Mouse (Mus musculus) bone marrow macrophage, adult 2 months (primary cell): ENCODE results near the gene Slc23a2. TPM values are rescaled to one million over a fixed set of nuclear protein-coding genes. Genes with fewer than 3 reads are reported as not detected.
A peak's percentile ranks its signal among the peaks of the same experiment; 100 is the strongest.

ENCODE experiments used
- H3K27ac ChIP-seq: 2 replicates; pipeline ENCODE4 v1.5.1; 2012; ENCODE audit warnings: low read depth, low read length; ENCODE audit not compliant: insufficient read depth
- H3K4me1 ChIP-seq: 2 replicates; pipeline ENCODE4 v1.6.1; 2012; ENCODE audit warnings: low read length; ENCODE audit not compliant: control insufficient read depth, insufficient read depth
- H3K4me3 ChIP-seq: 2 replicates; pipeline ENCODE4 v1.5.1; 2012; ENCODE audit warnings: mild to moderate bottlenecking, low read length, moderate library complexity; ENCODE audit not compliant: insufficient read depth
- CTCF ChIP-seq: IDR thresholded peaks from 2 replicates; pipeline ENCODE4 v1.5.1; 2012; ENCODE audit warnings: low read depth, mild to moderate bottlenecking, low read length, moderate library complexity
- POLR2A ChIP-seq: IDR thresholded peaks from 2 replicates; pipeline ENCODE4 v1.6.1; 2012; ENCODE audit warnings: mild to moderate bottlenecking, low read depth, low read length, borderline replicate concordance
- polyA plus RNA-seq: library from polyadenylated mRNA; stranded (reverse); fragments of >200 nt; gene quantifications from 2 replicates; pipeline ENCODE4 v1.2.4, GENCODE M21; 2012; ENCODE audit not compliant: missing spikeins, insufficient read depth, insufficient read length

The Slc23a2 gene
- polyA plus RNA-seq, 1 experiment, result 53.5 TPM

- H3K4me1 ChIP-seq, result peaks cover 50% of the 10 kb centered on the region
- TF ChIP-seq POLR2A (no peak), CTCF (no peak)
- H3K27ac ChIP-seq, result no peak overlapping the region
- H3K4me3 ChIP-seq, result no peak overlapping the region
These were observed 26.3 kb downstream of the Slc23a2 start for GRCm38 (mm10) chr2:132118646-132119045.

- Histone ChIP-seq H3K4me1 (peaks cover 55% of the 10 kb centered on the region), H3K4me3 (no peak overlapping the region), H3K27ac (no peak overlapping the region)
- TF ChIP-seq CTCF (no peak), POLR2A (no peak)
These were observed 29.0 kb downstream of the Slc23a2 start for GRCm38 (mm10) chr2:132115936-132116335.

DNA sequence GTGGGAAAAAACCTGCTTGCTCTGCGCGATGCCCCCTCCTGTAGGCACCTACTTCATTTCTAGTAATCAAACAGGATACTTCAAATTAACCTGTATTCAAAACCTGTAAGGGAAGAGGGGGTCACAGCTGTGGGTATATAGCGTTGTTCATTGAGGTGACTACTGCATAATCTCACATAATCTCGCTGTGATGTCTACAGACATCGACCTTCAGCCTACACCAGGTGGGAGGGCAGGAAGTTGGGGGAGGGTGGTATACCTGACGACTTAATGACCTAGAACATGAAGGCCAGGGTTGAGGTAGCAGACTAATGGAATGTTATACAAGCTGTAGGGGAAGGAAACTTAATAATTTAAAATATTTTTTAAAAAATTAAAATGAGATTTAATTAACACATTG lies 29.6 kb downstream of the Slc23a2 start:
- Histone ChIP-seq H3K4me3 (peak overlapping the region; percentile 23), H3K4me1 (peaks cover 51% of the 10 kb centered on the region), H3K27ac (peak overlapping the region; percentile 90)
- TF ChIP-seq POLR2A (no peak), CTCF (no peak)

- peak overlapping the region; percentile 44 for H3K4me3 ChIP-seq
- peak overlapping the region; percentile 90 for H3K27ac ChIP-seq
- H3K4me1 ChIP-seq, result peaks cover 54% of the 10 kb centered on the region
- peak; percentile 45 for TF ChIP-seq CTCF
- TF ChIP-seq POLR2A, result no peak
These were observed 30.7 kb downstream of the Slc23a2 start for GRCm38 (mm10) chr2:132113962-132114759.

DNA sequence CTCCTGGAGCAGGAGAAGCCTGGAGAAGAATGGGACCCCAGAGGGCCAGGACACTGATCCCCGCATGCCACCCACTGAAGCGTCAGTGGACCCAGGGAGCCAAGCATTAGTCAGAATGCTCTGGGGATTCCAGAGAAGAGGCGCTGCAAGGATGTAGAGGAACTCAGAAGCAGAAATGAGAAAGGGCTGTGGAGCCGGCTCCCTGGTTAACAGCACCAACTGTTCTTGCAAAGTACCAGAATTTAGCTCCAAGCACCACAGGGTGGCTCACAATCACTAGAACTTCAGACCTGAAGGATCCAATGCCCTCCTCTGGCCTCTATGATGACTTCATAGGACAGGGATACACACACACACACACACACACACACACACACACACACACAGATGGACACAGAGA lies 32.6 kb downstream of the Slc23a2 start:
- peaks cover 68% of the 10 kb centered on the region for H3K4me1 ChIP-seq
- TF ChIP-seq POLR2A (no peak), CTCF (no peak)
- peak overlapping the region; percentile 64 for H3K27ac ChIP-seq
- no peak overlapping the region for H3K4me3 ChIP-seq

- Histone ChIP-seq H3K4me3 (no peak overlapping the region), H3K4me1 (peaks cover 72% of the 10 kb centered on the region), H3K27ac (peak overlapping the region; percentile 64)
- TF ChIP-seq POLR2A, result no peak
- no peak for TF ChIP-seq CTCF
These were observed 33.0 kb downstream of the Slc23a2 start for GRCm38 (mm10) chr2:132111905-132112304.

DNA sequence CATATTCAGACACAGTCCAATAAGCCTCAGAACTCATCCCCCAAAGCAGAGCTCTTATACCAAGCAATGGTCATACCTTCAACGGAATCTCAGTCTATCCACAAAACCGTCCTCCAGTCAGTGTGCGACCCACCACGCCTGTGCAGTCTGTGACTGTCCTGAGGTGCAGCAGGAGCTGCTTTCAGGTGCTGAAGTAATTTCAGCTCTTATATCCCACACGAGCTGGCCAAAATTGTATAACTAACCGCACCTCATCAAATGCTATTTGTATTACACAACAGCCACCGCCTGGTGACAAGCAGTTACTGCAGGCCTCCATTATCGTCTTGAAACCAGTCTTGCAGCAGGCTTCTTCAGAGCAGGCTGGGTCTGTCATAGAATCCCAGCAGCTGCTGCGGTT lies 33.6 kb downstream of the Slc23a2 start:
- TF ChIP-seq CTCF (peak; percentile 58), POLR2A (no peak)
- Histone ChIP-seq H3K4me3 (peak overlapping the region; percentile 52), H3K4me1 (peaks cover 75% of the 10 kb centered on the region), H3K27ac (peak overlapping the region; percentile 76)

- no peak for TF ChIP-seq POLR2A
- Histone ChIP-seq H3K4me3 (peak overlapping the region; percentile 52; the same call in 1 of the 2 replicates), H3K4me1 (peaks cover 76% of the 10 kb centered on the region), H3K27ac (peak overlapping the region; percentile 76)
These were observed 34.2 kb downstream of the Slc23a2 start for GRCm38 (mm10) chr2:132110702-132111101.

GRCm38 (mm10) chr2:132108988-132109387 lies 35.9 kb downstream of the Slc23a2 start:
- Histone ChIP-seq H3K4me1 (peaks cover 81% of the 10 kb centered on the region), H3K4me3 (no peak overlapping the region), H3K27ac (peak overlapping the region; percentile 92)
- TF ChIP-seq CTCF (no peak), POLR2A (no peak)

GRCm38 (mm10) chr2:132107611-132108010 lies 37.3 kb downstream of the Slc23a2 start:
- no peak for TF ChIP-seq POLR2A
- TF ChIP-seq CTCF, result no peak
- H3K27ac ChIP-seq, result peak overlapping the region; percentile 92
- H3K4me1 ChIP-seq, result peaks cover 80% of the 10 kb centered on the region
- H3K4me3 ChIP-seq, result peak overlapping the region; percentile 1; the same call in 1 of the 2 replicates
